In the genomic region with DNA sequence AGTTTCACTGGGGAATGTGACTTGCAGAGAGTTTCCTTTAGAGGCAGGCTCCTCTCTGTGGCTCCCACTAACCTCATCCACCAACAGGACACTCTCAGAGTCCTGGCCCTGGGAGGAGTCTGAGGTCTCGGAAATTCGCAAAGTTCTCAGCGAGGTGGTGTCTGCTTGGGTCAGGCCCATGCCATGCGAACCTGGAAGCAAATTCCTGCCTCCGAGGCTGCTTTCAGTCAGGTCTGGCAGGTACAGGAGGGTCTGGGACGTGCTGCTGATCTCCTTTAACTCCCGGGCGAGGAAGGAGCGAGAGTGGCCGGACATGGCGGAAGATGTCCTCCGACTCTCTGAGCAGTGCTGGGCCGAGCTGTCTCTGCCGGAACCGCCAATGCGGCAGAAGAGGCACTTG, we compare ENCODE assay signal across 27 mouse cellular contexts. TPM values are rescaled to one million over a fixed set of nuclear protein-coding genes. Genes with fewer than 3 reads are reported as not detected.
DNase-seq lines count a peak whose midpoint lies in the region; ATAC-seq and TF ChIP-seq lines count a peak whose summit lies in the region.
"Had no signal": no experiment of that assay in that cellular context is flagged by ENCODE, and none has a peak within 500 bp of the region (broad histone marks: within the 10 kb centered on the region; RNA-seq: fewer than 3 reads in every experiment).

No protein-coding gene starts in this region.

- peak; percentile 38; the same call in 1 of the 2 replicates for ATAC-seq in hindbrain, embryonic 16.5 days
- ATAC-seq in hindbrain, postnatal 0 days: no peak
- ATAC-seq in G1E (ENCODE audit: extremely low read depth, insufficient number of reproducible peaks, low FRiP score, poor library complexity, severe bottlenecking): no peak
- ATAC-seq: forebrain, embryonic 14.5 days; intestine, postnatal 0 days; midbrain, embryonic 15.5 days had no signal

- H3K27me3 ChIP-seq in hindbrain, embryonic 16.5 days (replicated peaks; ENCODE audit: control insufficient read depth, insufficient read depth, low read length): no peaks in the 10 kb centered on the region
- H3K27me3 ChIP-seq in hindbrain, postnatal 0 days (ENCODE audit: insufficient read depth, low read length): no peaks in the 10 kb centered on the region
- no peaks in the 10 kb centered on the region for H3K27me3 ChIP-seq in testis, adult 2 months (ENCODE audit: control insufficient read depth, insufficient read depth, low read length)
- no peaks in the 10 kb centered on the region for H3K27me3 ChIP-seq in G1E (ENCODE audit: insufficient read depth, low read length)
- H3K27me3 ChIP-seq: embryonic facial prominence, embryonic 12.5 days; hindbrain, embryonic 12.5 days; liver, embryonic 15.5 days; lung, embryonic 15.5 days; midbrain, embryonic 15.5 days had no signal

- H3K27ac ChIP-seq in hindbrain, embryonic 16.5 days (ENCODE audit: low read depth, low read length): no peak overlapping the region
- no peak overlapping the region for H3K27ac ChIP-seq in hindbrain, postnatal 0 days
- H3K27ac ChIP-seq in testis, adult 2 months (ENCODE audit: control insufficient read depth, insufficient read depth, low read depth, low read length): no peak overlapping the region
- H3K27ac ChIP-seq: embryonic facial prominence, embryonic 12.5 days; heart, embryonic 10.5 days; hindbrain, embryonic 12.5 days; limb, embryonic 12.5 days; liver, embryonic 15.5 days; lung, embryonic 15.5 days; midbrain, embryonic 15.5 days; stomach, postnatal 0 days had no signal

- H3K36me3 ChIP-seq in hindbrain, embryonic 16.5 days (ENCODE audit: control insufficient read depth, insufficient read depth, low read length): no peaks in the 10 kb centered on the region
- no peaks in the 10 kb centered on the region for H3K36me3 ChIP-seq in hindbrain, postnatal 0 days (ENCODE audit: insufficient read depth, low read length)
- no peaks in the 10 kb centered on the region for H3K36me3 ChIP-seq in testis, adult 2 months (ENCODE audit: control insufficient read depth, insufficient read depth, low read length)
- H3K36me3 ChIP-seq in G1E (replicated peaks): peaks cover 73% of the 10 kb centered on the region
- H3K36me3 ChIP-seq: embryonic facial prominence, embryonic 12.5 days; heart, embryonic 10.5 days; hindbrain, embryonic 12.5 days; limb, embryonic 12.5 days; lung, embryonic 15.5 days; midbrain, embryonic 15.5 days had no signal

- no peaks in the 10 kb centered on the region for H3K9me3 ChIP-seq in hindbrain, embryonic 16.5 days (ENCODE audit: control insufficient read depth, low read length)
- no peaks in the 10 kb centered on the region for H3K9me3 ChIP-seq in hindbrain, postnatal 0 days (ENCODE audit: low read length)
- H3K9me3 ChIP-seq in G1E (replicated peaks): no peaks in the 10 kb centered on the region
- H3K9me3 ChIP-seq: embryonic facial prominence, embryonic 12.5 days; heart, embryonic 10.5 days; hindbrain, embryonic 12.5 days; limb, embryonic 12.5 days; liver, embryonic 15.5 days; lung, embryonic 15.5 days; midbrain, embryonic 15.5 days had no signal

- DNase-seq in hindbrain, postnatal 0 days (ENCODE audit: low spot score): no peak
- DNase-seq in testis, postnatal 10 days (ENCODE audit: low spot score): no peak
- DNase-seq in G1E (ENCODE audit: low spot score): no peak
- no peak for DNase-seq in left cerebral cortex, adult 9 months (ENCODE audit: low spot score in 2 of 2)
- DNase-seq: adrenal gland, postnatal 25 days; B cell, adult 2 months; cerebellum, adult 18-20 months; cerebellum, postnatal 10 days; gastrocnemius, postnatal 14 days; heart, postnatal 36 days; kidney, adult 9 months; kidney, postnatal 10 days; lung, postnatal 36 days; right cerebral cortex, postnatal 4 days; thymus, postnatal 4 days had no signal

- H3K9ac ChIP-seq in hindbrain, embryonic 16.5 days (ENCODE audit: low read depth, low read length): no peak overlapping the region
- no peak overlapping the region for H3K9ac ChIP-seq in hindbrain, postnatal 0 days (replicated peaks; ENCODE audit: low read length)
- H3K9ac ChIP-seq: embryonic facial prominence, embryonic 12.5 days; hindbrain, embryonic 12.5 days; limb, embryonic 12.5 days; liver, embryonic 15.5 days; lung, embryonic 15.5 days; midbrain, embryonic 15.5 days had no signal

- no peak overlapping the region for H3K4me3 ChIP-seq in hindbrain, embryonic 16.5 days (ENCODE audit: low read length)
- no peak overlapping the region for H3K4me3 ChIP-seq in hindbrain, postnatal 0 days (ENCODE audit: low read length)
- H3K4me3 ChIP-seq in testis, adult 2 months (ENCODE audit: control insufficient read depth, low read depth, low read length): peak overlapping the region; percentile 71
- peak overlapping the region; percentile 42; the same call in 1 of the 2 replicates for H3K4me3 ChIP-seq in G1E (ENCODE audit: low read depth, low read length)
- H3K4me3 ChIP-seq: embryonic facial prominence, embryonic 12.5 days; heart, embryonic 10.5 days; hindbrain, embryonic 12.5 days; limb, embryonic 12.5 days; liver, embryonic 15.5 days; lung, embryonic 15.5 days; midbrain, embryonic 15.5 days had no signal

- H3K4me1 ChIP-seq in hindbrain, embryonic 16.5 days (ENCODE audit: control insufficient read depth, insufficient read depth, low read depth, low read length): no peaks in the 10 kb centered on the region
- no peaks in the 10 kb centered on the region for H3K4me1 ChIP-seq in hindbrain, postnatal 0 days (ENCODE audit: insufficient read depth, low read length)
- H3K4me1 ChIP-seq in testis, adult 2 months (ENCODE audit: control insufficient read depth, insufficient read depth, low read length): peaks cover 7% of the 10 kb centered on the region
- peaks cover 41% of the 10 kb centered on the region for H3K4me1 ChIP-seq in G1E (ENCODE audit: insufficient read depth, low read depth, low read length)
- H3K4me1 ChIP-seq: embryonic facial prominence, embryonic 12.5 days; hindbrain, embryonic 12.5 days; midbrain, embryonic 15.5 days had no signal

- H3K4me2 ChIP-seq in hindbrain, embryonic 16.5 days (ENCODE audit: low read length): no peak overlapping the region
- H3K4me2 ChIP-seq in hindbrain, postnatal 0 days (ENCODE audit: low read depth, low read length): no peak overlapping the region
- H3K4me2 ChIP-seq: embryonic facial prominence, embryonic 12.5 days; hindbrain, embryonic 12.5 days; limb, embryonic 12.5 days; midbrain, embryonic 15.5 days had no signal

- TF ChIP-seq CTCF in hindbrain, postnatal 0 days (IDR thresholded peaks at IDR 0.05; ENCODE audit: low read depth): no peak
- TF ChIP-seq CTCF in testis, adult 2 months (IDR thresholded peaks at IDR 0.05; ENCODE audit: control insufficient read depth, insufficient read depth, insufficient replicate concordance, low read depth, low read length): no peak
- TF ChIP-seq CTCF in G1E (IDR thresholded peaks at IDR 0.05; ENCODE audit: low read depth, low read length): no peak

- no peak for TF ChIP-seq POLR2A in testis, adult 2 months (IDR thresholded peaks at IDR 0.05; ENCODE audit: control insufficient read depth, low read depth, low read length)

- 87% methylated on average over 16 of the region's 16 CpGs for WGBS in hindbrain, embryonic 16.5 days
- 87% methylated on average over 16 of the region's 16 CpGs for WGBS in hindbrain, postnatal 0 days

RNA-seq across cellular contexts. Expression of a gene that starts 9.3 kb away (rescaled TPM):
- polyA plus RNA-seq in hindbrain, embryonic 16.5 days (2015; fragmentation: Nextera tagmentation; extraction: Ambion mirVana): 3.4 and 3.9 TPM in 2 replicates
- 4.7 and 4.9 TPM in 2 replicates for total RNA-seq in hindbrain, postnatal 0 days (2014; rRNA removed)
- polyA plus RNA-seq in hindbrain, postnatal 0 days (2015; fragmentation: Nextera tagmentation; extraction: Ambion mirVana): 3.0 and 3.3 TPM in 2 replicates
- 0.17 and 0.47 TPM in 2 replicates for polyA plus RNA-seq in testis, adult 2 months (2012; rRNA removed)
- 19.4 and 20.5 TPM in 2 replicates for total RNA-seq in G1E (2014; fragmentation: Nextera tagmentation)
- total RNA-seq in G1E (2017): 6.9 and 7.7 TPM in 2 replicates
- 14.9 and 15.9 TPM in 2 replicates for polyA plus RNA-seq in G1E (2012)

RNA-seq across cellular contexts. Expression of a gene that starts 49.3 kb away (rescaled TPM):
- 52.5 and 54.3 TPM in 2 replicates for polyA plus RNA-seq in hindbrain, embryonic 16.5 days (2015; fragmentation: Nextera tagmentation; extraction: Ambion mirVana)
- total RNA-seq in hindbrain, postnatal 0 days (2014; rRNA removed): 21.3 TPM in 2 replicates
- 39.3 and 44.9 TPM in 2 replicates for polyA plus RNA-seq in hindbrain, postnatal 0 days (2015; fragmentation: Nextera tagmentation; extraction: Ambion mirVana)
- polyA plus RNA-seq in testis, adult 2 months (2012; rRNA removed): 4.4 and 4.7 TPM in 2 replicates
- total RNA-seq in G1E (2014; fragmentation: Nextera tagmentation) (14.8 and 26.0 TPM in 2 replicates), G1E (2017) (63.5 and 64.7 TPM in 2 replicates)
- polyA plus RNA-seq in G1E (2012): 10.6 and 47.8 TPM in 2 replicates

Comparison
In these comparisons a context has a peak if more than half of its experiments do, and no peak if none do; other contexts are left out.
1. H3K4me3 ChIP-seq: peak in testis, adult 2 months (single experiment) and G1E (single experiment); none in hindbrain, embryonic 16.5 days (single experiment) and hindbrain, postnatal 0 days (single experiment).